Mouse (Mus musculus) MEL (cell line): ENCODE results near the gene Nfia.

Source experiments
- CHD1 ChIP-seq: IDR thresholded peaks from 2 replicates; pipeline ENCODE4 v1.6.1; 2012; ENCODE audit warnings: low read depth, mild to moderate bottlenecking, inconsistent platforms, low read length, improper control_type of control experiment
- CHD2 ChIP-seq: IDR thresholded peaks from 2 replicates; pipeline ENCODE4 v1.6.1; 2011; ENCODE audit warnings: low read length, improper control_type of control experiment
- CTCF ChIP-seq, 3 experiments: IDR thresholded peaks in 2 of 3; conservative IDR thresholded peaks in 1 of 3; 2 replicates each; pipeline ENCODE4 v1.5.1; 2011 to 2012; ENCODE audit warnings: low read length in 3 of 3, low read depth in 2 of 3, mild to moderate bottlenecking in 2 of 3, improper control_type of control experiment in 1 of 3, inconsistent platforms in 1 of 3, mixed read lengths in 1 of 3, moderate library complexity in 1 of 3; ENCODE audit not compliant: control insufficient read depth in 1 of 3, insufficient read depth in 1 of 3, poor library complexity in 1 of 3, severe bottlenecking in 1 of 3
- ETS1 ChIP-seq: IDR thresholded peaks from 2 replicates; pipeline ENCODE4 v1.6.1; 2012; ENCODE audit warnings: low read depth, mild to moderate bottlenecking, inconsistent platforms, low read length, improper control_type of control experiment, moderate library complexity
- KAT2A ChIP-seq: conservative IDR thresholded peaks from 2 replicates; pipeline ENCODE4 v1.6.1; 2012; ENCODE audit warnings: low read depth, low read length, improper control_type of control experiment, inconsistent platforms
- MAX ChIP-seq: IDR thresholded peaks from 2 replicates; pipeline ENCODE4 v1.6.1; 2011; ENCODE audit warnings: low read length, improper control_type of control experiment
- MAZ ChIP-seq: IDR thresholded peaks from 2 replicates; pipeline ENCODE4 v1.6.1; 2012; ENCODE audit warnings: low read depth, mild to moderate bottlenecking, inconsistent platforms, low read length, improper control_type of control experiment
- MXI1 ChIP-seq: IDR thresholded peaks from 2 replicates; pipeline ENCODE4 v1.6.1; 2011; ENCODE audit warnings: mild to moderate bottlenecking, low read depth, low read length, improper control_type of control experiment
- POLR2A ChIP-seq, 2 experiments: IDR thresholded peaks; 2 replicates each; pipeline ENCODE4 v1.6.1; 2011 to 2012; ENCODE audit warnings: low read length in 2 of 2, mild to moderate bottlenecking in 2 of 2, control low read depth in 1 of 2, improper control_type of control experiment in 1 of 2, low read depth in 1 of 2, moderate library complexity in 1 of 2; ENCODE audit not compliant: control insufficient read depth in 1 of 2, insufficient read depth in 1 of 2, poor library complexity in 1 of 2
- POLR2AphosphoS2 ChIP-seq: IDR thresholded peaks from 2 replicates; pipeline ENCODE4 v1.6.1; 2011; ENCODE audit warnings: low read length, improper control_type of control experiment
- RAD21 ChIP-seq: IDR thresholded peaks from 2 replicates; pipeline ENCODE4 v1.6.1; 2011; ENCODE audit warnings: mild to moderate bottlenecking, low read depth, low read length, improper control_type of control experiment
- TAL1 ChIP-seq: IDR thresholded peaks from 2 replicates; pipeline ENCODE4 v1.6.1; 2012; ENCODE audit warnings: mild to moderate bottlenecking, inconsistent platforms, low read length, moderate library complexity, mixed read lengths
- USF1 ChIP-seq: IDR thresholded peaks from 2 replicates; pipeline ENCODE4 v1.6.1; 2014; ENCODE audit warnings: low read depth, mild to moderate bottlenecking, inconsistent platforms, low read length, improper control_type of control experiment, moderate library complexity
- ZMIZ1 ChIP-seq: IDR thresholded peaks from 2 replicates; pipeline ENCODE4 v1.6.1; 2012; ENCODE audit warnings: low read depth, mild to moderate bottlenecking, inconsistent platforms, low read length, improper control_type of control experiment, moderate library complexity

- TF ChIP-seq MXI1 (no peak), CHD2 (no peak), CTCF (IDR thresholded peaks at IDR 0.05 in 2 of 3, conservative IDR thresholded peaks at IDR 0.05 in 1 of 3; ENCODE audit: control insufficient read depth in 1 of 3, insufficient read depth in 1 of 3, low read depth in 2 of 3, low read length in 3 of 3, poor library complexity in 1 of 3, severe bottlenecking in 1 of 3) (no peak), MAX (no peak), RAD21 (no peak), TAL1 (no peak), CHD1 (no peak), POLR2A (IDR thresholded peaks at IDR 0.05; ENCODE audit: control insufficient read depth in 1 of 2, insufficient read depth in 1 of 2, low read depth in 1 of 2, low read length in 2 of 2, poor library complexity in 1 of 2) (no peak), KAT2A (no peak), ZMIZ1 (no peak), USF1 (no peak), ETS1 (no peak), POLR2AphosphoS2 (no peak), MAZ (no peak)
Measured at GRCm38 (mm10) chr4:97837724-97838123, 65.2 kb downstream of the Nfia start.
